Comparison of ENCODE assay signal across 29 mouse cellular contexts in genomic region chr9:111381056-111382025, GRCm38 (mm10). TPM values are rescaled to one million over a fixed set of nuclear protein-coding genes. Genes with fewer than 3 reads are reported as not detected.
A peak's percentile ranks its signal among the peaks of the same experiment; 100 is the strongest.
DNase-seq lines count a peak whose midpoint lies in the region; ATAC-seq and TF ChIP-seq lines count a peak whose summit lies in the region.
"Had no signal": no experiment of that assay in that cellular context is flagged by ENCODE, and none has a peak within 500 bp of the region (broad histone marks: within the 10 kb centered on the region; RNA-seq: fewer than 3 reads in every experiment).

No protein-coding gene starts in this region.

- no peaks in the 10 kb centered on the region for H3K4me1 ChIP-seq in stomach, postnatal 0 days (replicated peaks; ENCODE audit: control insufficient read depth, insufficient read depth)
- 0 out of 2 replicates have a peak, but pooled peaks cover 3% of the 10 kb centered on the region for H3K4me1 ChIP-seq in liver, postnatal 0 days (ENCODE audit: insufficient read depth)
- H3K4me1 ChIP-seq: forebrain, embryonic 15.5 days; liver, embryonic 12.5 days had no signal

- no peaks in the 10 kb centered on the region for H3K9me3 ChIP-seq in stomach, postnatal 0 days (ENCODE audit: control insufficient read depth, low read length)
- H3K9me3 ChIP-seq in liver, postnatal 0 days (ENCODE audit: low read length): no peaks in the 10 kb centered on the region
- H3K9me3 ChIP-seq: embryonic facial prominence, embryonic 13.5 days; forebrain, embryonic 10.5 days; forebrain, embryonic 15.5 days; hindbrain, embryonic 10.5 days; hindbrain, embryonic 15.5 days; liver, embryonic 12.5 days; midbrain, embryonic 13.5 days had no signal

- no peak overlapping the region for H3K4me2 ChIP-seq in stomach, postnatal 0 days (replicated peaks; ENCODE audit: low read depth)
- no peak overlapping the region for H3K4me2 ChIP-seq in liver, postnatal 0 days (ENCODE audit: low read depth, low read length)
- H3K4me2 ChIP-seq: embryonic facial prominence, embryonic 13.5 days; forebrain, embryonic 15.5 days; hindbrain, embryonic 15.5 days; liver, embryonic 12.5 days; midbrain, embryonic 13.5 days had no signal

- TF ChIP-seq CTCF in stomach, postnatal 0 days (IDR thresholded peaks at IDR 0.05; ENCODE audit: low read depth): no peak
- TF ChIP-seq CTCF in liver, postnatal 0 days (IDR thresholded peaks at IDR 0.05; ENCODE audit: low read depth): no peak

- no peak for ATAC-seq in stomach, postnatal 0 days (ENCODE audit: low FRiP score, low TSS enrichment)
- no peak for ATAC-seq in liver, postnatal 0 days
- ATAC-seq: CD4-positive, CD25-positive, alpha-beta regulatory T cell, adult 4 months; forebrain, embryonic 15.5 days; inflammation-experienced regulatory T-cells, adult 6 months; liver, embryonic 12.5 days; lung, postnatal 0 days; midbrain, embryonic 13.5 days had no signal

- DNase-seq in heart, adult 11 months: peak; percentile 61
- no peak for DNase-seq in heart, adult 8-10 months (ENCODE audit: low spot score)
- DNase-seq in right cerebral cortex, adult 2 months (ENCODE audit: low spot score in 2 of 2): peak; percentile 37 to 44
- no peak for DNase-seq in right cerebral cortex, postnatal 36 days (ENCODE audit: low spot score in 2 of 2)
- peak; percentile 27 for DNase-seq in layer of hippocampus, adult 9-10 months (ENCODE audit: low spot score)
- peak; percentile 6 for DNase-seq in stomach, postnatal 0 days (ENCODE audit: low spot score)
- no peak for DNase-seq in liver, postnatal 0 days
- DNase-seq: adrenal gland, postnatal 14 days; cerebellum, postnatal 36 days; heart, postnatal 14 days; kidney, adult 18-20 months; kidney, postnatal 36 days; left cerebral cortex, postnatal 4 days; lung, adult 18-20 months; spleen, adult 18-20 months; thymus, adult 18-20 months; thymus, postnatal 25 days had no signal

- 76% methylated on average over 9 of the region's 9 CpGs for WGBS in stomach, postnatal 0 days
- WGBS in liver, postnatal 0 days (ENCODE audit: insufficient replicate concordance): 73% methylated on average over 9 of the region's 9 CpGs

- H3K27me3 ChIP-seq in stomach, postnatal 0 days (ENCODE audit: control insufficient read depth, insufficient read depth, low read length): no peaks in the 10 kb centered on the region
- H3K27me3 ChIP-seq in liver, postnatal 0 days (ENCODE audit: insufficient read depth, low read length): no peaks in the 10 kb centered on the region
- H3K27me3 ChIP-seq: embryonic facial prominence, embryonic 13.5 days; forebrain, embryonic 15.5 days; hindbrain, embryonic 15.5 days; liver, embryonic 12.5 days; midbrain, embryonic 13.5 days had no signal

- no peaks in the 10 kb centered on the region for H3K36me3 ChIP-seq in stomach, postnatal 0 days (ENCODE audit: control insufficient read depth, insufficient read depth, low read length)
- H3K36me3 ChIP-seq in liver, postnatal 0 days (replicated peaks; ENCODE audit: insufficient read depth, low read length): no peaks in the 10 kb centered on the region
- H3K36me3 ChIP-seq: embryonic facial prominence, embryonic 13.5 days; forebrain, embryonic 10.5 days; forebrain, embryonic 15.5 days; hindbrain, embryonic 10.5 days; liver, embryonic 12.5 days had no signal

- H3K9ac ChIP-seq in stomach, postnatal 0 days (ENCODE audit: low read length): no peak overlapping the region
- no peak overlapping the region for H3K9ac ChIP-seq in liver, postnatal 0 days (replicated peaks)
- H3K9ac ChIP-seq: embryonic facial prominence, embryonic 13.5 days; forebrain, embryonic 15.5 days; hindbrain, embryonic 15.5 days; liver, embryonic 12.5 days; midbrain, embryonic 13.5 days had no signal

- no peak for TF ChIP-seq EP300 in stomach, postnatal 0 days (optimal IDR thresholded peaks at IDR 0.05)
- TF ChIP-seq EP300 in liver, postnatal 0 days (IDR thresholded peaks at IDR 0.05; ENCODE audit: low read depth): no peak

- no peak overlapping the region for H3K27ac ChIP-seq in stomach, postnatal 0 days (replicated peaks)
- no peak overlapping the region for H3K27ac ChIP-seq in liver, postnatal 0 days (ENCODE audit: low read depth)
- H3K27ac ChIP-seq: embryonic facial prominence, embryonic 13.5 days; forebrain, embryonic 10.5 days; forebrain, embryonic 15.5 days; hindbrain, embryonic 10.5 days; hindbrain, embryonic 15.5 days; liver, embryonic 12.5 days; macrophage; midbrain, embryonic 13.5 days had no signal

- no peak overlapping the region for H3K4me3 ChIP-seq in stomach, postnatal 0 days (ENCODE audit: low read depth, low read length)
- H3K4me3 ChIP-seq in liver, postnatal 0 days (ENCODE audit: low read depth, low read length): no peak overlapping the region
- H3K4me3 ChIP-seq: embryonic facial prominence, embryonic 13.5 days; forebrain, embryonic 10.5 days; forebrain, embryonic 15.5 days; hindbrain, embryonic 10.5 days; hindbrain, embryonic 15.5 days; liver, embryonic 12.5 days; midbrain, embryonic 13.5 days had no signal

RNA-seq across cellular contexts. Expression of gene Dclk3, which starts 57.5 kb away (rescaled TPM):
- total RNA-seq in heart, adult 8-10 months (2022): under 1 TPM; 0.16 to 0.37 (median 0.22) TPM
- 0.35 and 0.44 TPM in 2 replicates for polyA plus RNA-seq in stomach, postnatal 0 days (2015; fragmentation: Nextera tagmentation; extraction: Ambion mirVana)
- polyA plus RNA-seq in liver, postnatal 0 days (2015; fragmentation: Nextera tagmentation; extraction: Ambion mirVana): 0.27 and 0.32 TPM in 2 replicates
- total RNA-seq: megakaryocyte-erythroid progenitor cell, adult 5-6 weeks had no signal
- polyA plus RNA-seq: CD4-positive, CD25-positive, alpha-beta regulatory T cell, adult 4 months; inflammation-experienced regulatory T-cells, adult 6 months; macrophage had no signal

Comparison
In these comparisons a context has a peak if more than half of its experiments do, and no peak if none do; other contexts are left out.
1. DNase-seq: peak in heart, adult 11 months (single experiment), right cerebral cortex, adult 2 months (2 of 2), layer of hippocampus, adult 9-10 months (single experiment) and stomach, postnatal 0 days (single experiment); none in heart, adult 8-10 months (single experiment), right cerebral cortex, postnatal 36 days (0 of 2) and liver, postnatal 0 days (single experiment).